Mouse (Mus musculus): ENCODE measurements around the gene Pip5k1c. TPM values are rescaled to one million over a fixed set of nuclear protein-coding genes. Genes with fewer than 3 reads are reported as not detected.

Pip5k1c gene
- total and polyA plus RNA-seq, 2 experiments from 2014 or later, result 21.4 to 38.5 TPM

- no peaks in the 10 kb centered on the region for H3K9me3 ChIP-seq (replicated peaks; ENCODE audit: control insufficient read depth, low read length)
- H3K27me3 ChIP-seq (ENCODE audit: control insufficient read depth, insufficient read depth, low read length), result no peaks in the 10 kb centered on the region
- peak overlapping the region; percentile 86 for H3K27ac ChIP-seq (ENCODE audit: low read depth)
- H3K9ac ChIP-seq (replicated peaks; ENCODE audit: low read depth, low read length), result no peak overlapping the region
- no peak overlapping the region for H3K4me3 ChIP-seq (ENCODE audit: low read depth, low read length)
- H3K4me1 ChIP-seq (ENCODE audit: control insufficient read depth, insufficient read depth), result peaks cover 38% of the 10 kb centered on the region
- H3K4me2 ChIP-seq (ENCODE audit: low read depth, low read length), result no peak overlapping the region
- no peak for ATAC-seq (ENCODE audit: insufficient read depth, low read depth)
- WGBS, result 87% methylated on average over 18 of the region's 18 CpGs
- H3K36me3 ChIP-seq (replicated peaks; ENCODE audit: control insufficient read depth, insufficient read depth, low read length), result peaks cover 51% of the 10 kb centered on the region
- no peak for TF ChIP-seq EP300 (IDR thresholded peaks at IDR 0.05; ENCODE audit: low read depth)
- TF ChIP-seq CTCF (IDR thresholded peaks at IDR 0.05; ENCODE audit: low read depth), result no peak
- no peak for DNase-seq (ENCODE audit: low spot score)
These were observed 33.0 kb downstream of the Pip5k1c start for GRCm38 (mm10) chr10:81325781-81326180.

DNA sequence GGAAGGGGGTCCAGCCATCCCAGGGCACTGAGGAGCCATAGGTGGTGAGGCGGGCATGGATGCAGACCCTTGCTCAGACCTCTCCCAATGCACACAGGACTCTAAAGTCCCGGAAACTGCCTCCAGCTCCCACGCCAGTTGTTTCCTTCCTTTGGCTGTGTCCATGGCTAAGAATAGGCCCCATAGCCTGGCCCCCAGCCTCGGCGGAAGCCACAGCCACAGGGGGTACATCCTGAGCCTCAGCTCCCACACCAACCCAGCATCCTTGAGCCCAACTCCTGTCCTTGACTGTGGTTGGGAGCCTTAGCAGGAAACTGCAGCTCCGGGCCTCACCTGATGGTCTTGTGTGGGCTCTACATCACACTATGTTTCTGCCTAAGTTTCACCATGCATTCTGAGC, 34.1 kb downstream of the Pip5k1c start:
- WGBS, result 48% methylated on average over 6 of the region's 6 CpGs
- H3K27ac ChIP-seq (ENCODE audit: low read depth), result peak overlapping the region; percentile 86
- H3K4me1 ChIP-seq (ENCODE audit: control insufficient read depth, insufficient read depth), result peaks cover 35% of the 10 kb centered on the region
- no peak for DNase-seq (ENCODE audit: low spot score)
- H3K27me3 ChIP-seq (ENCODE audit: control insufficient read depth, insufficient read depth, low read length), result no peaks in the 10 kb centered on the region
- peaks cover 51% of the 10 kb centered on the region for H3K36me3 ChIP-seq (replicated peaks; ENCODE audit: control insufficient read depth, insufficient read depth, low read length)
- H3K4me2 ChIP-seq (ENCODE audit: low read depth, low read length), result peak overlapping the region; percentile 24; the same call in 1 of the 2 replicates
- TF ChIP-seq CTCF (IDR thresholded peaks at IDR 0.05; ENCODE audit: low read depth), result no peak
- TF ChIP-seq EP300 (IDR thresholded peaks at IDR 0.05; ENCODE audit: low read depth), result peak; percentile 92
- no peak overlapping the region for H3K9ac ChIP-seq (replicated peaks; ENCODE audit: low read depth, low read length)
- ATAC-seq (ENCODE audit: insufficient read depth, low read depth), result peak; percentile 12; the same call in 1 of the 2 replicates
- H3K9me3 ChIP-seq (replicated peaks; ENCODE audit: control insufficient read depth, low read length), result no peaks in the 10 kb centered on the region
- H3K4me3 ChIP-seq (ENCODE audit: low read depth, low read length), result no peak overlapping the region

- Histone ChIP-seq H3K27ac (ENCODE audit: low read depth) (peak overlapping the region; percentile 86), H3K4me1 (ENCODE audit: control insufficient read depth, insufficient read depth) (peaks cover 38% of the 10 kb centered on the region), H3K36me3 (replicated peaks; ENCODE audit: control insufficient read depth, insufficient read depth, low read length) (peaks cover 43% of the 10 kb centered on the region), H3K4me3 (ENCODE audit: low read depth, low read length) (no peak overlapping the region), H3K27me3 (ENCODE audit: control insufficient read depth, insufficient read depth, low read length) (no peaks in the 10 kb centered on the region), H3K9ac (replicated peaks; ENCODE audit: low read depth, low read length) (peak overlapping the region; percentile 52; the same call in 1 of the 2 replicates), H3K9me3 (replicated peaks; ENCODE audit: control insufficient read depth, low read length) (no peaks in the 10 kb centered on the region), H3K4me2 (ENCODE audit: low read depth, low read length) (peak overlapping the region; percentile 38; the same call in 1 of the 2 replicates)
- whole genome bisulfite sequencing, result 9% methylated on average over 2 of the region's 2 CpGs
- ATAC-seq (ENCODE audit: insufficient read depth, low read depth), result peak; percentile 5; the same call in 1 of the 2 replicates
- TF ChIP-seq CTCF (IDR thresholded peaks at IDR 0.05; ENCODE audit: low read depth) (no peak), EP300 (IDR thresholded peaks at IDR 0.05; ENCODE audit: low read depth) (no peak)
- DNase-seq (ENCODE audit: low spot score), result no peak
These were observed 35.2 kb downstream of the Pip5k1c start for GRCm38 (mm10) chr10:81327959-81328358.

- Histone ChIP-seq H3K9ac (replicated peaks; ENCODE audit: low read depth, low read length) (peak within 1 kb of the TSS; percentile 52), H3K27me3 (ENCODE audit: control insufficient read depth, insufficient read depth, low read length) (no peaks in the 10 kb centered on the region), H3K4me1 (ENCODE audit: control insufficient read depth, insufficient read depth) (peaks cover 38% of the 10 kb centered on the region), H3K4me2 (ENCODE audit: low read depth, low read length) (peak within 1 kb of the TSS; percentile 38), H3K36me3 (replicated peaks; ENCODE audit: control insufficient read depth, insufficient read depth, low read length) (peaks cover 39% of the 10 kb centered on the region), H3K27ac (ENCODE audit: low read depth) (peak within 1 kb of the TSS; percentile 86), H3K9me3 (replicated peaks; ENCODE audit: control insufficient read depth, low read length) (no peaks in the 10 kb centered on the region), H3K4me3 (ENCODE audit: low read depth, low read length) (peak within 1 kb of the TSS; percentile 27)
- ATAC-seq (ENCODE audit: insufficient read depth, low read depth), result peak; percentile 45
- TF ChIP-seq CTCF (IDR thresholded peaks at IDR 0.05; ENCODE audit: low read depth) (peak; percentile 10; the same call in 1 of the 2 replicates), EP300 (IDR thresholded peaks at IDR 0.05; ENCODE audit: low read depth) (no peak)
- peak; percentile 54 for DNase-seq (ENCODE audit: low spot score)
- 11% methylated on average over 10 of the region's 10 CpGs for WGBS
These were observed 35.6 kb downstream of the Pip5k1c start, which contains the start of gene Tbxa2r for GRCm38 (mm10) chr10:81328386-81328785. Gene Tbxa2r, plus strand, starts transcription at chr10:81328731.

DNA sequence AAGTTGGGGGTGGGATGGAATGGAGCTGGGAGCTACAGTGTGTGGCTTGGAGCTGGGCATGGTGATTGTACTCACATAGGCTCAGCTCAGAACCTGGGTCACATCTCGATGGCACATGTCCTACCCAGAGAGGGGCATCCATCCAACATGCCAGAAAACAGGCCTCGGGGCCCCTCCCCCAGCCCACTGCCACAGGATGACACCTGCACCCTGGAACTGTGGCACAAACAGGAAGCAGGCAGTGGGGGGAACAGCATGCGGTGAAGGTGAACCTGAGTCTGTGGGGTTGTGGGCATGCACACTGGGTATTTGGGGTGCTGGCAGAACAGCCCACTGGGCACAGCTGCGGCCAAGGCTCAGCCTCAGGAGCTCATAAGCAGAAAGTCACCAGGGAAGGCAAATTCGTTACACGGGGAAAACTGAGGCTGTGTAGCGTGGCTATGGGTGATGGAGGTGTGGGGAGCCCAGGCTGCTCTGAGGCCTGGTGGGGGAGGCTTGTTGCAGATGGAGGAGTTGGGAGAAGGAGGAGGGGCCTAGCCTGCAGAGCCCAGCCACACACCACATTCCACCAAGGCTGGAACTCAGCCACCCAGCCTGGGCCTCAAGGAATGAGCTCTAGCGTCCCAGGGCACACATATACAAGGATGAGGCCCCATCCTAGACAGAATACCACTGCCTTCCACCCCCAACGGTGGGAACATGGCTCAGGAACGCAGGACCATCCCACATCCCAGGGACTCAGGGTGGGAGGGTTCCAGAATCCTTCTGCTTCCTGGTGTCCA, 36.6 kb downstream of the Pip5k1c start:
- Histone ChIP-seq H3K27me3 (ENCODE audit: control insufficient read depth, insufficient read depth, low read length) (no peaks in the 10 kb centered on the region), H3K4me3 (ENCODE audit: low read depth, low read length) (peak overlapping the region; percentile 27; the same call in 1 of the 2 replicates), H3K27ac (ENCODE audit: low read depth) (peak overlapping the region; percentile 86), H3K4me2 (ENCODE audit: low read depth, low read length) (peak overlapping the region; percentile 38), H3K4me1 (ENCODE audit: control insufficient read depth, insufficient read depth) (peaks cover 38% of the 10 kb centered on the region), H3K9ac (replicated peaks; ENCODE audit: low read depth, low read length) (peak overlapping the region; percentile 22; the same call in 1 of the 2 replicates), H3K9me3 (replicated peaks; ENCODE audit: control insufficient read depth, low read length) (no peaks in the 10 kb centered on the region), H3K36me3 (replicated peaks; ENCODE audit: control insufficient read depth, insufficient read depth, low read length) (peaks cover 29% of the 10 kb centered on the region)
- DNase-seq (ENCODE audit: low spot score), result peak; percentile 88
- TF ChIP-seq CTCF (IDR thresholded peaks at IDR 0.05; ENCODE audit: low read depth) (no peak), EP300 (IDR thresholded peaks at IDR 0.05; ENCODE audit: low read depth) (no peak)
- 36% methylated on average over 10 of the region's 10 CpGs for WGBS
- peak; percentile 75 for ATAC-seq (ENCODE audit: insufficient read depth, low read depth)

Measured in heart, postnatal 0 days (tissue).